17 mouse cellular contexts compared by ENCODE assay signal in genomic region chr6:114023794-114024193, GRCm38 (mm10). TPM values are rescaled to one million over a fixed set of nuclear protein-coding genes. Genes with fewer than 3 reads are reported as not detected.
"Had no signal": no experiment of that assay in that cellular context is flagged by ENCODE, and none has a peak within 500 bp of the region (broad histone marks: within the 10 kb centered on the region; RNA-seq: fewer than 3 reads in every experiment).

No protein-coding gene starts in this region.

- H3K36me3 ChIP-seq: neural tube, embryonic 13.5 days; neural tube, embryonic 15.5 days; stomach, embryonic 15.5 days had no signal

- H3K27me3 ChIP-seq: neural tube, embryonic 13.5 days; neural tube, embryonic 15.5 days; stomach, embryonic 15.5 days had no signal

- H3K9ac ChIP-seq: neural tube, embryonic 13.5 days; neural tube, embryonic 15.5 days; stomach, embryonic 15.5 days had no signal

- H3K4me3 ChIP-seq: neural tube, embryonic 13.5 days; neural tube, embryonic 15.5 days; stomach, embryonic 15.5 days had no signal

- H3K4me1 ChIP-seq: neural tube, embryonic 13.5 days; neural tube, embryonic 15.5 days; stomach, embryonic 15.5 days had no signal

- H3K9me3 ChIP-seq: neural tube, embryonic 13.5 days; neural tube, embryonic 15.5 days; stomach, embryonic 15.5 days had no signal

- H3K27ac ChIP-seq: neural tube, embryonic 13.5 days; neural tube, embryonic 15.5 days; stomach, embryonic 15.5 days; stomach, postnatal 0 days had no signal

- DNase-seq: retina, postnatal 1 day; right cerebral cortex, adult 18-20 months; right cerebral cortex, postnatal 14 days; right cerebral cortex, postnatal 25 days; right cerebral cortex, postnatal 4 days; spleen, adult 18-20 months; thymus, adult 18-20 months; thymus, adult 2 months; thymus, postnatal 14 days; thymus, postnatal 25 days; thymus, postnatal 36 days; thymus, postnatal 4 days had no signal

- H3K4me2 ChIP-seq: neural tube, embryonic 13.5 days; neural tube, embryonic 15.5 days; stomach, embryonic 15.5 days had no signal

RNA-seq across cellular contexts. Expression of gene Atp2b2, which starts 18.6 kb away (rescaled TPM):
- total RNA-seq: neutrophil, adult 5-6 weeks had no signal
